Mouse (Mus musculus): ENCODE data around the gene Tnrc6c. TPM values are rescaled to one million over a fixed set of nuclear protein-coding genes. Genes with fewer than 3 reads are reported as not detected.

Gene Tnrc6c
- polyA plus RNA-seq, 1 experiment from 2014 or later, result 31.0 TPM

DNA sequence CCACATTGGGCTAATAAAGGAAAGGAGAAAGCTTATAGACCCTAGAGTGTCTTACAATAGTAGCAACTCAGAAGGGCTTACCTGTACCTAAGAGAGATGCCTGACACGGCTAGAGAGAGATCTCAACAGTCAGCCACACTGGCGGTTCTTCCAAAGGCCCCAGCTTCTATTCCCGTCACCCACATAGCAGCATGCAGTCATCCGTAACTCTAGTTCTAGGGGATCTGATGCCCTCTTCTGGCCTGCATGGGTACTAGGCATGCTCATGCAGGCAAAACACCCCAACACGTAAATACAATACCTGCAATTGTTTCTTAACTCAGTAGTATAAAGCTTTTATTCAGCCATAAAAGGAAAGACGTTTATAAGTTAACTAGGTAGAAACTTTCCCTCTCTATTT lies 59.3 kb downstream of the Tnrc6c start:
- Histone ChIP-seq H3K4me2 (replicated peaks) (no peak overlapping the region), H3K4me3 (no peak overlapping the region), H3K9ac (replicated peaks) (no peak overlapping the region), H3K4me1 (no peaks in the 10 kb centered on the region), H3K9me3 (no peaks in the 10 kb centered on the region), H3K36me3 (peaks cover 32% of the 10 kb centered on the region), H3K27ac (replicated peaks) (no peak overlapping the region), H3K27me3 (no peaks in the 10 kb centered on the region)
- ATAC-seq (replicated peaks), result no peak
- WGBS, result 89% methylated on average over 6 of the region's 6 CpGs

DNA sequence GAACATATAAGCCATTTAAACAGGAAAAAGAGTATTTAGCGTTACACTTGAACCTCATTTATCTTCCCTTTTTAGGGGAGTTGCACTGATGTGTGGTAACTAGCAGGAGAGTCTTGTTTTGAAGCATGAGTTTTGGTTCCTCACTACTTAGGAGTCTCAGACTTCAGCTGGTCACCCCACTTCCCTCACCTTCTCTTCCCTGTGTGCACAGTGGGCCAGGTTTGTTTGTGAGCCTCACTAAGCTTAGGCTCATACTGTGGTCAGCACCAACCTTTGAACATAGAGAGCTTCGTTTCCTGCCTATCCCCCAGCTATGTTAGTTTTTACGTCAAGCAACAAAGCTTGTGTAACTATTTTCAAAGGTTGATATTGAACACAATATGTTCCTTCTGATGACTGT lies 64.7 kb downstream of the Tnrc6c start:
- no peaks in the 10 kb centered on the region for H3K9me3 ChIP-seq
- no peaks in the 10 kb centered on the region for H3K4me1 ChIP-seq
- H3K27ac ChIP-seq (replicated peaks), result no peak overlapping the region
- H3K4me2 ChIP-seq (replicated peaks), result no peak overlapping the region
- H3K36me3 ChIP-seq, result peaks cover 79% of the 10 kb centered on the region
- H3K4me3 ChIP-seq, result no peak overlapping the region
- WGBS, result 95% methylated on average over 3 of the region's 3 CpGs
- H3K9ac ChIP-seq (replicated peaks), result no peak overlapping the region
- no peak for ATAC-seq (replicated peaks)
- H3K27me3 ChIP-seq, result no peaks in the 10 kb centered on the region

DNA sequence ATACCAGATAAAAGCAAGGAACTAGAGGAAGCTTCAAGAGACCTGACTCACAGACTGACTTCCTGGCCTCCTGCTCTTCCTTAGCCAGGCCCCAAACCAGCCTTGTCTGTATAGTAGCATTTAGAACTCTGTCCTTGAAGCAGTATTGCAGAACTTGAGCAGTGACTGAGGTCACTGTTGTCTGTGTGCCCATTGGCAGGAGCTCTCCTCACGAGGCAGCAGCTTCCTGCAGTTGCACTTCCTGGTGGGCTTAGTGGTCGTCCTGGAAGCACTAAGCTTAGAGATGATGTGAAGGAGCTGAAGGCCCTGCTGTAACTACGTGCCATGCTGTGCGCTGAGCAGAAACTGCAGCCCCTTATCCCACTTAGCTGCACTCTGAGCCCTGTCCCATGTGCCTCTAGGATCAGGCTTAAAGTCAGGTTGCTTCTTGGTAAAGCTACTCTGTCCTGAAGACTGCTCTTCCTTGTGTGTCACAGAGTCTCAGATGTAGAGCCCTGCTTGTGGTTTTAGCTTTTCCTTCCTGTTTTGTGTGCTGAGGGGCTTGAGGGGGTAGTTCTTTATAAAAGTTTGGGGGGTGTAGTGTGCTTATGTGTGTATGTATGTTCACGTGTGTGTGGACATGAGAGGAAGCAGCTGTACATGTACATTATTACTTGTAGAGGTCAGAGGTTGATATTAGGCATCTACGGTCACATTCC lies 70.7 kb downstream of the Tnrc6c start:
- H3K36me3 ChIP-seq, result peaks cover 41% of the 10 kb centered on the region
- H3K27me3 ChIP-seq, result no peaks in the 10 kb centered on the region
- ATAC-seq (replicated peaks), result no peak
- H3K27ac ChIP-seq (replicated peaks), result no peak overlapping the region
- H3K4me1 ChIP-seq, result no peaks in the 10 kb centered on the region
- H3K9me3 ChIP-seq, result no peaks in the 10 kb centered on the region
- no peak overlapping the region for H3K4me3 ChIP-seq
- no peak overlapping the region for H3K4me2 ChIP-seq (replicated peaks)
- H3K9ac ChIP-seq (replicated peaks), result no peak overlapping the region
- 87% methylated on average over 6 of the region's 6 CpGs for WGBS

DNA sequence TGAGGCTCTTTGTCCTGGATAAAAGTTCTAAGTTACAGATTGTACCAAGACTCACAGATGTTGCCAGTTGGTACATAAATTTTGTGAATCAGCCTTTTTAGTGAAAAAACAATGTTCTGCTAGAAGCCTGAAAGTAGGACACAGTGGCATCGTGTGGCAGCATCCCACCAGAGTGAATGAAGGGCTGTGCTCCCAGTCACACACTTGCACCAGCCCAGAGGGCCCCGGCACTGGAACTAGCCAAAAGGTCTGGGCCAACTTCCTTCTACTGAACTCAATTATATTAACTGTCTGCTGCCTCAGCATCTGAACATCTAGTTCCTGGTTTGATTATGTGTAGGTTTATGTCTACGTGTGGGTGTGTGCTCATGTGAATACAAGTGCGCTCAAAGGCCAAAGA lies 72.9 kb downstream of the Tnrc6c start:
- H3K9ac ChIP-seq (replicated peaks), result no peak overlapping the region
- no peak for ATAC-seq (replicated peaks)
- no peaks in the 10 kb centered on the region for H3K9me3 ChIP-seq
- no peak overlapping the region for H3K4me3 ChIP-seq
- H3K36me3 ChIP-seq, result peaks cover 21% of the 10 kb centered on the region
- H3K4me2 ChIP-seq (replicated peaks), result no peak overlapping the region
- no peak overlapping the region for H3K27ac ChIP-seq (replicated peaks)
- WGBS, result 96% methylated on average over 4 of the region's 4 CpGs
- no peaks in the 10 kb centered on the region for H3K27me3 ChIP-seq
- no peaks in the 10 kb centered on the region for H3K4me1 ChIP-seq

DNA sequence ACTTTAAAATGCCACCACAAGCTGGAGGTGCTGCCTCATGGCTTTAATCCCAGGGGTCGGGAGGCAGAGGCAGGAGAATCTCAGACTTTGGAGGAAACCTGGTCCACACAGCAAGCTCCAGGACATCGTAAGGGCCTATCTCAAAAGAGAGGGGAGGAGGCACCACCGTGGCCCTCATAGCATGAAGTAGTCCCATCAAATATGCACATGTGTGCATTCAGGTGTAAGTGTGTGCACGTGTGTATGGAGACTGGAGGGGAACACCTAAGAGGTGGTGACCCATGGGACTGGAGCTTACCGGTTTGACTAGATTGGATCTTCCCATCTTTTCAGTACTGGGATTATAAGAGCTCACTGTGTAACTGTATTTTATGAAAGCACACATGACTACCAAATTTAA lies 74.2 kb downstream of the Tnrc6c start:
- Histone ChIP-seq H3K4me3 (no peak overlapping the region), H3K27me3 (no peaks in the 10 kb centered on the region), H3K4me1 (no peaks in the 10 kb centered on the region), H3K9me3 (no peaks in the 10 kb centered on the region), H3K27ac (replicated peaks) (no peak overlapping the region), H3K4me2 (replicated peaks) (no peak overlapping the region), H3K9ac (replicated peaks) (no peak overlapping the region), H3K36me3 (peaks cover 17% of the 10 kb centered on the region; the same call in 1 of the 2 replicates)
- 90% methylated on average over 5 of the region's 5 CpGs for WGBS
- ATAC-seq (replicated peaks), result no peak

DNA sequence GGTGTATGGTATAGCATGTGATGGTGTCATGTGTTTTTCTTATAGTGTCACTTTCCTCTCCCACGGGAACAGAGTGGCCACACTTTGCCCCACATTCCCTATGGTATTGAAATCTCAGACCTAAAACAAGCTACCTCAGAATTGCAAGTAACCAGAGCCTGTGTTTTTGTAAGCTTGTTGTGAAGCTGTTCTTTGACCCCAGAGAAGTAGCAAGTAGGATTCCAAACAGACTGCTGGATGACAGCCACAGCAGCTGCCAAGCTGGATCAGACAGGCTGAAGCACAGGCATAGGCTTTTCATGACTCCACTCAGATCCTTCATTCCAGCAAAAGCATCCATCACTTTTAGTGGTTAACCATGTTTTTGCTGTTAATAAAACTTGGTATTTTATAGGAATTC lies 74.8 kb downstream of the Tnrc6c start:
- Histone ChIP-seq H3K27me3 (no peaks in the 10 kb centered on the region), H3K27ac (replicated peaks) (no peak overlapping the region)
- no peak for ATAC-seq (replicated peaks)

DNA sequence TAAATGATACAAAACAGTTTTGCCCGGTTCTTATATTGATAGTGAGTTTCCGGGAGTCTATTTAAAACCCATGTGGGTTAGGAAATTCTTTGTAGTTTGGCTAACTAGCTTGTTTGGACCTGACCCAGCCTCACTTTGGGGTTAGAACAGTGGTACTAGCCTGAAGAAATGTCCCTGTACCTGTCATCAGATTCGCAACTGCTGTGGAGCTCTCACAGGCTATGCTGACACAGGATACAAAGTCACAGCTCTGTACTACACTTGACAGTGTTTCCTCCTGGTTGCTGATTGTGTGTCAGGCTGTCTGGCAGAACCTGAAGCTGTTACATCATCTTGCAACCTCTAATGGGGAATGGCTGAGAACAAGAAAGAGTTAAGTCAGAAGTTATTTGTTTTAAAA lies 75.3 kb downstream of the Tnrc6c start:
- H3K4me3 ChIP-seq, result no peak overlapping the region
- no peak overlapping the region for H3K4me2 ChIP-seq (replicated peaks)
- H3K27me3 ChIP-seq, result no peaks in the 10 kb centered on the region
- H3K9ac ChIP-seq (replicated peaks), result no peak overlapping the region
- H3K4me1 ChIP-seq, result no peaks in the 10 kb centered on the region
- H3K27ac ChIP-seq (replicated peaks), result no peak overlapping the region
- peaks cover 19% of the 10 kb centered on the region; the same call in 1 of the 2 replicates for H3K36me3 ChIP-seq
- no peaks in the 10 kb centered on the region for H3K9me3 ChIP-seq
- 94% methylated on average over 3 of the region's 3 CpGs for WGBS
- ATAC-seq (replicated peaks), result no peak

More for the DNA sequence above, 74.8 kb downstream of the Tnrc6c start:
- H3K4me1 ChIP-seq, result no peaks in the 10 kb centered on the region
- no peaks in the 10 kb centered on the region for H3K9me3 ChIP-seq
- peaks cover 16% of the 10 kb centered on the region; the same call in 1 of the 2 replicates for H3K36me3 ChIP-seq
- no peak overlapping the region for H3K9ac ChIP-seq (replicated peaks)
- H3K4me3 ChIP-seq, result no peak overlapping the region
- no peak overlapping the region for H3K4me2 ChIP-seq (replicated peaks)
- WGBS, result 68% methylated on average over 1 of the region's 1 CpGs

DNA sequence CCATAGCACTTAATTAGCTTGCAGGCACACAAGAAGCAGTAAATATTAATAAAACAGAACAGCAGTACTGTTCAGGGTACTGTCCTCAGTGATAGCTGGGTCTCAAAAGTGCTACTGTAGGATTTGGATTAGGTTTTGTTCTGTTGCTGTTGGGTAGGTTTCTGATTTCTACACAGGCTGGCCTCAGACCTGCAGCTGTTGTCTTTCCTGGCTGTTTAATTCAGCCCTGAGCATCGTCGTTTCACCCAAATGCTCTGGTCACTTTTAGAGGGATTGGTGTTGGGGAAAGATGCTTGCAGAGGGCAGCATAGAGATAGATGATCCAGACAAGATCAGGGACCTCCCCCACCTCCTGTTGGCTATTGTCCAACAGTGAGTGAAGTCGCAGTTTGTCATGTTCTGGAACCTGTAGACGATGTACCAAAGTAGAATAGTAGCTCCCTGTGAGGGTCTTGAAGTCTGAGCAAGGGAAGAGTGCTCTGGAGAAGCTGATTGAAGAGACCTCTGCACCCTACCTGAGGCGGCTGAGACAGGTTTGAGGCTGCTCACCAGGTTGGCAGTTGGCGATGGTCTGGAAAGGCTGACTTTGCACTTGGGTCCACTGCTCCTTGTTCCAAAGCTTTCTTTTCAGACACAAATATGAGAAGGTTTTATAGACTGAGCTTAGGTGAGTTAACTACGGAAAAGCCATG lies 75.9 kb downstream of the Tnrc6c start:
- no peak for ATAC-seq (replicated peaks)
- no peaks in the 10 kb centered on the region for H3K4me1 ChIP-seq
- H3K9me3 ChIP-seq, result no peaks in the 10 kb centered on the region
- H3K9ac ChIP-seq (replicated peaks), result no peak overlapping the region
- no peaks in the 10 kb centered on the region for H3K27me3 ChIP-seq
- no peak overlapping the region for H3K4me3 ChIP-seq
- no peak overlapping the region for H3K27ac ChIP-seq (replicated peaks)
- WGBS, result 83% methylated on average over 7 of the region's 7 CpGs
- peaks cover 21% of the 10 kb centered on the region; the same call in 1 of the 2 replicates for H3K36me3 ChIP-seq
- no peak overlapping the region for H3K4me2 ChIP-seq (replicated peaks)

DNA sequence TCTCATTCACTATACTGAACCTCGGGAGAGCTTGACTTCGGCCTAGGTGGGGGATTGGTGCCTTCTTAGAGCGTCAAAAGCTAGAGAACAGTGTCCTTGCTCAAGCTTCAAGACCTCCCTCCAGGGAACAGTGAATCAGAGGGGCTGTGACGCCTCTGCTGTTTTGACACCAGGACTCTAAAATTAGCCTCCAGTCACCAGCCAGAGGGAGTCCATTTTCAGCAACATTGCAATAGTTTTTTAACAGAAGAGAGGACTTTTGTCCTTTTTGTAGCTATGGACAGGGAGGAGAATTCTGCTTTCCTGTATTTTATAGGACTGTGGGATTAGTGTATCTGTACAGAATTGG lies 76.4 kb downstream of the Tnrc6c start:
- Histone ChIP-seq H3K27ac (replicated peaks) (no peak overlapping the region), H3K36me3 (peaks cover 24% of the 10 kb centered on the region; the same call in 1 of the 2 replicates), H3K4me1 (no peaks in the 10 kb centered on the region), H3K27me3 (no peaks in the 10 kb centered on the region), H3K4me2 (replicated peaks) (no peak overlapping the region), H3K9ac (replicated peaks) (no peak overlapping the region), H3K9me3 (no peaks in the 10 kb centered on the region), H3K4me3 (no peak overlapping the region)
- WGBS, result 87% methylated on average over 4 of the region's 4 CpGs
- ATAC-seq (replicated peaks), result no peak

DNA sequence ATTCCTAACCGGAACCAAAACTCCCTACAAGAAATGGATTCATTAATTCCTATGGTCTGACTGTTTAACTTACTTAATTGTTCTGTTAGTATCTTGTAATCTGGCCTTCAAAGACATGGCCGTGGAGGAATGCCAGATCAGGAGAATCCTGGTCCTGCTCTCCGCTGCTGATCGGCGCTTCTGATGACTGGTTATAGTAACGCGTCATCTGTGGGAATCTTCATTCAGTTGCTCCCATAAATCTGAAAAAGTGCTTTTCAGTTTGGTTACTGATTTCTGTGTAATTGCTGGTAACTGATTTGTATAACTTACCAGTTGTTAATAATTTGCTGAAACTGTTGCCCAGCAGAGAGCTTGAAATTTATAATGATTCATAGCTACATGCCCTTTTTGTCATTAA lies 77.4 kb downstream of the Tnrc6c start:
- Histone ChIP-seq H3K27ac (replicated peaks) (no peak overlapping the region), H3K4me2 (replicated peaks) (no peak overlapping the region), H3K27me3 (no peaks in the 10 kb centered on the region), H3K9me3 (no peaks in the 10 kb centered on the region), H3K9ac (replicated peaks) (no peak overlapping the region), H3K4me3 (no peak overlapping the region), H3K4me1 (no peaks in the 10 kb centered on the region), H3K36me3 (peaks cover 30% of the 10 kb centered on the region)
- no peak for ATAC-seq (replicated peaks)
- 90% methylated on average over 7 of the region's 7 CpGs for WGBS

DNA sequence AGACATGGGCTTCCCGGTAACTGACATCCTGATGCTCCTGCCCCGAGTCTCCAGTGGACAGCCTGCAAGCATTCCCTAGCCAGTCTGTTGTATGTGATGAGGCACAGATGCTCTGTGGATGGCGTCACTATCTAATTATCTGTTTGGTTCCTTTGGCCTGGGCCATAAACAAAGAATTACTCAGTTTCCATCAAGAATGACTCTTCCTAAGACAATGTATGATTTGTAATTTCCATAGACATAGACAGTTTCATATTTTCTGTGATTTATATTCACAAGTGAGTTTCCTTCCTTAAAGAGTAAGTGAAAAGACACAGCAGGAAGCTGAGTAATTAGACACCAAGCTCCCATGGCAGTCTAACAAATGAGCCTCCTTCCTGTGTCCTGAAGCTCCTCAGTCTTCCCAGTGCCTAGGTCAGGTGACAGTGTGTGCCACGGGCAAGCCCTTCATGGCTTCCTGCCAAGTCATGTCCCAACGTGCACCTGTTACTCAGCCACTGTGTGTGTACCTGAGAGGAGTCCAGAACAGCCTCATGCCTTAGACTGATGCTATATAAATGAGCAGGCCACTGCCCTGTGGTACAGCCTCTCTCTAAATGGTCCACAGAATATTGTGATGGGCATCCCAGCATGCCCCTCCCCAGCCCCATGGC lies 82.1 kb downstream of the Tnrc6c start:
- ATAC-seq (replicated peaks), result no peak
- Histone ChIP-seq H3K4me2 (replicated peaks) (no peak overlapping the region), H3K9ac (replicated peaks) (no peak overlapping the region), H3K9me3 (no peaks in the 10 kb centered on the region), H3K27ac (replicated peaks) (no peak overlapping the region), H3K27me3 (no peaks in the 10 kb centered on the region), H3K4me1 (no peaks in the 10 kb centered on the region), H3K4me3 (no peak overlapping the region), H3K36me3 (peaks cover 74% of the 10 kb centered on the region)
- 69% methylated on average over 5 of the region's 5 CpGs for WGBS

DNA sequence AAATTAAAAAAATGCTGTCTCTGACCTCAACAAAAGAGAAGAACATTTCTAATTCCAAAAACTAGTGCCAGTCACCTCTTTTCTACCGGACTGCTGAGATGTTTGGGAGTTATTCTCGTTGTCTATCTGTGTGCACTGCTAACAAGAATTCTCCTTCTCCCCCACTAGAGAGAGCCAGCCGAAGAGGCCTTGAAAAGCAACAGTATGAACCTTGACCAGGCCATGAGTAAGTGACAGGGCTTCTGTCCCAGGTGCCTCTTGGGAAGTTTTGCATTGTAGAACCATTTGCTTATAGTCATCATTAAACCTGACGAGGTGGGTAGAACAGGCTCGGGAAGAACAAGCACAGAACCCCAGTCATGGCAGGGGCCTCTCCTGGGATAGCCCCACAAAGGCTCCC lies 84.0 kb downstream of the Tnrc6c start:
- Histone ChIP-seq H3K4me3 (no peak overlapping the region), H3K4me1 (no peaks in the 10 kb centered on the region), H3K27me3 (no peaks in the 10 kb centered on the region), H3K27ac (replicated peaks) (no peak overlapping the region), H3K36me3 (peaks cover 86% of the 10 kb centered on the region), H3K9me3 (no peaks in the 10 kb centered on the region), H3K4me2 (replicated peaks) (no peak overlapping the region), H3K9ac (replicated peaks) (no peak overlapping the region)
- no peak for ATAC-seq (replicated peaks)
- 88% methylated on average over 5 of the region's 5 CpGs for WGBS

Data from forebrain, embryonic 15.5 days (tissue).